Mouse (Mus musculus) spleen, postnatal 4 days (tissue): ENCODE data around the gene Rdh5.

ENCODE experiments used
- DNase-seq, 2 experiments: peaks; one replicate each; pipeline ENCODE4 v3.0.0; 2022; ENCODE audit warnings: low spot score in 2 of 2

Rdh5 gene

GRCm38 (mm10) chr10:128866518-128866917 is 56.2 kb downstream of the Rdh5 start:
- DNase-seq, result no peak

GRCm38 (mm10) chr10:128866042-128866441 is 56.6 kb downstream of the Rdh5 start:
- DNase-seq, result no peak
